Mouse (Mus musculus): ENCODE measurements at regions not wholly inside any gene's neighbourhood (a gene's known extent, or its start where the extent isn't known, plus 50 kb on each side); places are given as distances from the start of the nearest gene placed in this dataset.
"Not testable (repeated sequence)": the region's sequence is repeated elsewhere in the genome, so short reads cannot be mapped to it uniquely, and the experiment has no call there.

- not testable (repeated sequence) for DNase-seq
These were observed 1214.2 kb downstream of the Adam6a start for GRCm38 (mm10) chr12:114757948-114758347.

GRCm38 (mm10) chr12:114764211-114764610 is 1220.5 kb downstream of the Adam6a start:
- not testable (repeated sequence) for DNase-seq

GRCm38 (mm10) chr12:114775414-114775813 is 1231.7 kb downstream of the Adam6a start:
- not testable (repeated sequence) for DNase-seq

- peak in 1 of 2 experiments; percentile 3 for DNase-seq
These were observed 1243.1 kb upstream of the Zfp386 start for GRCm38 (mm10) chr12:114804422-114804821.

- DNase-seq = no peak
These were observed 1238.3 kb upstream of the Zfp386 start for GRCm38 (mm10) chr12:114809186-114809585.

- not testable (repeated sequence) for DNase-seq
These were observed 1230.7 kb upstream of the Zfp386 start for GRCm38 (mm10) chr12:114816858-114817257.

GRCm38 (mm10) chr12:114832916-114833315 is 1214.6 kb upstream of the Zfp386 start:
- DNase-seq = no peak

Data from B cell, adult 2 months (primary cell).